Mouse (Mus musculus): ENCODE measurements around the gene Vti1a.

Vti1a gene

DNA sequence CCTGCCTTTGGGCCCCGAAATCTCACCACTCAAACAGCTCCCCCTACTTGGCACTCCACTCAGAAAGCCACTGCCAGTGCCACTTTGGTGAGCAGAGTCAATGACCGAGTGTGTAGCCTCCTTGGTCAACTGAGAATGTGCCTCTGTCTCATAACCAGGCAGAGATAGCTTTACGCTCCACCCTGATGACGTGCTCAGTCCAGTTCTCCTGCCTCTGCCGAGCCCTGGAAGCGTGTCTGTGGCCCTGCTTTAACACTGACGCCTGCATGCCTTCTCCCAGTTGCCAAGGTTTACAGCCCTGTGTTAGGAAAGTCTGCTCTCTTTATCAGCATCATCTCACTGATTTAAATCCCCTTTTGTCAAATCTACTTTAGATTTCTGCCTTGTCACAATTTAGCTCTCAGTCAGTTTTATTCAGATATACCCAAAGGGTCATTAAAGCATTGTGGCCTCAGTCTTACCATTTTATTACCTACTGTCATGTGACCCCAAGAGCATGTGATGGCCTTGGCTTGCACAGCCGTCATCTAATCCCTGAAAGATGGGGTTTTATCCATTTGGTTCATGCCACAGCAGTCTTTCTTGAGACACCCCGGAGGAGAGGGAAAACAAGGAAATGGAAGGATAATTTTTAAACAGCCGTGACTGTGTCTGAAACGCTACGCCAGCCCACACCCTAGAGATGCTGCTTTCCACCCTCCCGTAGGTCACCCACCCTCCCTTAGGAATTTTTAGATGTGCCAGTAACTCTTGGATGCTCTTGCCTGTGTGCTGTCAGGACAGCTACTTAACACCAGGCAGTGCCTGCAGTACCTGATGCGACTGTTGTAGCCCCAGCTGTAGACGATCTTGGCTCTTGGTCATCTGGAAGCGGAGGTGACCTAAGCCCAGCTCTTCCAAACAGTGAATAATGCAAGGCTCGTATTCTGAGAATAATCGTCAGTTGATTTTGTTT lies 269.5 kb downstream of the Vti1a start:
- DNase-seq (ENCODE audit: low spot score in 2 of 2) = peak; percentile 38 to 48

DNA sequence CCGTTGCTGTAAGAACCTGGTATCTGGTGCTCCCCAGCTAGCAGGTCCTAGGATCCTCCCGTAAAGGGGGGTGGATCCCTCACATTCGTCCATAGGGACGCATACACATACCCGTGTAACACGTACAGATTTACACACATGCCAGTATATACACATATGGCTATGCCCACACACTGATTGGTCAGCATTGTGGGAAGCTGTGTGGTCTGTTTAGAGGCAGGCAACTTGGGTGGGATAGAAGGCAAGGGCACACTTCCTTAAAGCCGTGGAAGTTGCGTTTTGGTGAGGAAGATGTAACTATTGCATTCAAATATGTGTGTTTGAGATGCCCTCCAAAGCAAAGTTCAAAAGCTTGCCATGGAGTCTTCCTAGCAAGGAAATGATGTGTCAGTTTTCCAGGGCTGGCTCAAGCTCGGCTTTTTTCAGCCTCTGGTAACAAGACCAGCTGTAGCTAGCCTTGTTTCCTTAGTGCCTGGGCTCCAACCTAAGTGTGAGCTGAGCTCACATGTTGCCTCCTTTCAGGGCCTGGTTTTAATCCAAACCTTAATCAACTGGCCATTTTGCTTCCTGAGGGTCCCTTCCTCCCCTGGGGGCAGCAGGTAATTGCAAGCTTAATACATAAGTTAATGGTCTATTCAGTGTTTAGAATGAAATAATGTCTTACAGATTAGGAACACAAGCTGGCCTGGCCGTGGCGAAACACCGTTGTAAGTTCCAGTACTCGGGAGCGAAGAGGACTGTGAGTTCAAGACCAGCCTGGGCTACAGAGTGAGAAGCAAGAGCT lies 271.7 kb downstream of the Vti1a start:
- DNase-seq (ENCODE audit: low spot score in 2 of 2) = no peak

GRCm38 (mm10) chr19:55588948-55589896 lies 273.1 kb downstream of the Vti1a start:
- no peak for DNase-seq (ENCODE audit: low spot score in 2 of 2)

- DNase-seq (ENCODE audit: low spot score in 2 of 2) = no peak
Observed at GRCm38 (mm10) chr19:55592876-55593691, 277.0 kb downstream of the Vti1a start.

- peak; percentile 57 to 63 for DNase-seq (ENCODE audit: low spot score in 2 of 2)
Observed at GRCm38 (mm10) chr19:55593729-55594444, 277.8 kb downstream of the Vti1a start.

GRCm38 (mm10) chr19:55594451-55594850 lies 278.4 kb downstream of the Vti1a start:
- DNase-seq (ENCODE audit: low spot score in 2 of 2) = no peak

DNA sequence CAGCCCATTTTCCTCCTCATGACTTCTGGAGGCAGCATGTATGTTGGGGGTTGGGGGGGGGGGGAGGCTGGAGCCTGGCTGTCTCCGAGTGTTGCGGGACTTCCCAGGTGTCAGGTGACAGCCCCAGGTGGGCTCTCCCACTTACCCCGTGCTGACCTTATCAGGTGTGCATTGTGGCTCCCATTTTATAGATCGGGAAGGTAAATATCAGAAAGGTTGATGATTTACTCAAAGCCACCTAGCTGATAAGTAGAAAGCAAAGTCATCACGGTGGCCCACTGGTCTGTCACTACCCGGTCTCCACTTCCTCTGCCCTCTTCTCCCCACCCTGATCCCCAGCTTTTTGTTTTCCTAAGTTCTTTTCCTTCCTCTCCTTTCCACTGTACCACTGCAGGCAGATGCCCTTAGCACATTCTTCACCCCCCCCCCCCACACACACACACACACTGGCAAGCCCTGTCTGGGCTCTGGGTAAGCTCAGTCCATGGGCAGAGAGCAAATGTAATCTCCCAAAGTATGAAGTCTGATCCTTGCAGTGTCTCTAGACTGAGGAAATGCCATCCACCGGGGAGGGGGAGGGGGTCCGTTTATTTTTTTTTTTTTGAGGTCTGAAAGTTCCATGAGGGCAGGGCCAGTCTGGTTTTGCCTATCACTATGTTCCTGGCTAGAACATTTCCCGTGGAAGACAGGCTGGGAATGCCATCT lies 280.0 kb downstream of the Vti1a start:
- no peak for DNase-seq (ENCODE audit: low spot score in 2 of 2)

GRCm38 (mm10) chr19:55596804-55597203 lies 280.7 kb downstream of the Vti1a start:
- no peak for DNase-seq (ENCODE audit: low spot score in 2 of 2)

- DNase-seq (ENCODE audit: low spot score in 2 of 2) = no peak
Observed at GRCm38 (mm10) chr19:55597296-55597695, 281.2 kb downstream of the Vti1a start.

DNA sequence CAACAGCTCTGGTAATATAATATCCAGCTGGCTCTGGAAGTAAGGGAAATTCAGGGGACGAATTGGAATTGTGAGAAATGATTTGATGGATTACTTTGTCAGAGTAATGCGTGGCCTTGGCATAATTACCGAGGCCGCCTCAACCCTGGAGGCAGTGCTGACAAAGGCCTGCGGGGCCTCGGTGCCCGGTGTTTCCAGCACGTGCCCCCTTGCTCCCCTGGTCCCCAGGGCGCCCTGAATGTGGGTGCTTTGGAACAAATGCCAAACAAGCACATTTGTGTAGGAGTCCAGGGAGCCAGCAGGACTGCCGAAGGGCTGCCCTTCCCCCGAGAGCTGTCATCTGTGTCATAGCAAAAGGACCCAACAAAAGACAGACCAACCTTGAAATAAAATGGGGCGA lies 281.9 kb downstream of the Vti1a start:
- DNase-seq (ENCODE audit: low spot score in 2 of 2) = no peak

- DNase-seq (ENCODE audit: low spot score in 2 of 2) = no peak
Observed at GRCm38 (mm10) chr19:55599124-55599523, 283.0 kb downstream of the Vti1a start.

- DNase-seq (ENCODE audit: low spot score in 2 of 2) = no peak
Observed at GRCm38 (mm10) chr19:55607725-55608124, 291.6 kb downstream of the Vti1a start.

GRCm38 (mm10) chr19:55608858-55609375 lies 292.8 kb downstream of the Vti1a start:
- no peak for DNase-seq (ENCODE audit: low spot score in 2 of 2)

GRCm38 (mm10) chr19:55609806-55610205 lies 293.7 kb downstream of the Vti1a start:
- DNase-seq (ENCODE audit: low spot score in 2 of 2) = no peak

GRCm38 (mm10) chr19:55615743-55616142 lies 299.6 kb downstream of the Vti1a start:
- DNase-seq (ENCODE audit: low spot score in 2 of 2) = no peak

DNA sequence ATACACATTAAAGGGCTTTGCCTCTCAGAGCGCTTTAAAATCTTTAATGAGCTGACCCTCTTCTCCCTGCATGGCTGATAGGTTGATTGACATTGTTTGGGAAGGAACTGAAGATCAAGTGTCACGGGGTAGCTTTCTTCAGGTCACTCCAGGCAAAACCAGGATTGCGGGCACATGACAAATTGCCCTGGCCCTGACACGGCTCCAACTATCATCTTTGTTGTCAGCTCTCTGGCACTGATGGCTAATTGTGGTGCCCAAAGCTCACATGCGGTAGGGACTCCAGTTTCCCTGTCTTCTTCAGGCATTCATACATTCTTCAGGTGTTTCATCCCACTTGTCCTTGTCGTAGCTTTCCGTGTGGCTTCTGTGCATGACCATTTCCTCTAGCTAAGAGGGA lies 300.2 kb downstream of the Vti1a start:
- no peak for DNase-seq (ENCODE audit: low spot score in 2 of 2)

- DNase-seq (ENCODE audit: low spot score in 2 of 2) = no peak
Observed at GRCm38 (mm10) chr19:55616937-55617336, 300.8 kb downstream of the Vti1a start.

DNA sequence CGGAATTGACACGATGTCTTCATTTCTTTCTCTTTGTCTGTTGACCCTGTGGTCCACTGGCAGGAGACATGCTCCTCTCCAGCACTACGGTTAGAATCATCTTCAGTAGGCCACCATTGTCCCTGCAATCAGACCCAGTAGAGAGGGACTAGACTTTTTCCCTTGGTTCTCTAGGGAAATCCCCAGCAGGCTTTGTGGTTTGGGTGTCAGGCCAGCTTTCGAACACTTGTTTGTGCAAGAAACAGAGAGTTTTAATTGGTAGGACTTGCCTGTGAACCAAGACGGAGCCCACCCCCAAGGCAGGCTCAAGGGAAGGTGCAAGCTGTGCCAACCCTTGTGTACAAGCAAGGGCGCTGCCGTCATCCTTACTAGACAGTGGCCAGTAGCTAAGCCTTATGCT lies 302.5 kb downstream of the Vti1a start:
- no peak for DNase-seq (ENCODE audit: low spot score in 2 of 2)

GRCm38 (mm10) chr19:55620411-55621008 lies 304.4 kb downstream of the Vti1a start:
- DNase-seq (ENCODE audit: low spot score in 2 of 2) = no peak
